Mouse (Mus musculus) retina, postnatal 1 day (tissue): ENCODE measurements around the gene Dusp13.

Experiments
- DNase-seq: peaks from one replicate; pipeline ENCODE4 v3.0.0-alpha.2; 2012

The Dusp13 gene

DNA sequence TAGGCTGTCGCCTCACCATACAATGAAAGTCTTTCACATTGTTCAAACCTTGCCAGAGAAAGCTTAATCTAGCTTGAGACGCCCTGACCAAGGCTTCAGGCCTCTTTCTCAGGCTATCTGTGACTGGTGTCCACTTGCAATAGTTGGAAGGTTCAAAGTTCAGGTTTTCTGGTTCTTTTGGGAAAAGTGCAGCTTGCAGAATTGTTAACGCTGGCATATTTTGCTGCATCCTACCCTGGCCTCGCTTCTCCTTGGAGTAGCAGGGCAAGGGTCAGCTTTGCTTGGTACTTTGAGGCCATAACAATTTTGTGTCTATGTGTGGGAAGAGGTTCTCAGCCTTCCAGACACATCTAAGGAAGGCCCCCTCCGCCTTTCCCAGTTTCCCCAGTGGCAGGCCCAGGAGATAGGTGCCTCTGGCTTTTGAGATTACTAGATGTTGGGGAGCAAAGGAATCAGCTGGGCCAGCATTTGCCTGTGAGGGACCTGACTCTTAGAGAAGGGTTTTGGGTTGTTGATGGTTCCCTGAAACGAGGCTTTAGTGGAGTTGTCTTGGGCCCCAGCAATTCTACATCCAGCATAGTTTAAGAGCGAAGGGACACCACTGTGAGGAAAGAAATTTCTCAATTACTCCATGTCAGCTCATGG, 54.7 kb downstream of the Dusp13 start:
- DNase-seq = no peak

DNA sequence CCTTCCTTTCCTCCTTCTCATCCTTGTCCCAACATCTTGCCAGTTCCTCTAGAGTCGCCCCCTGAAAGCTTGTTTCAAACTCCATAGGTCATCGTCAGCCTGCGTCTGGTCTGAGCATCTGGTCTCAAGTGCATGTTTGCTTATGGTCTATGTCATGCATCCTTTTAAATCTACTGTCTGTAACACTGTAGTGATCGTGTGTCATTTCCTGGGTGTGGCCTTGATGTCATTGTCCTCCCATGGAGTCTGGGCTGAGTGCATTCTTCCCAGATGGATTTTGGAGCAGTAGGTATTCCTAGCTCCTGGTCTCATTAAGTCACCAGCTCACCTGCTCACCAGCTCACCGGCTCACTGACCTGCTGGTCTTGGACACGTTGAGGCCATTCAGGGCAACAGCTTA, 56.0 kb downstream of the Dusp13 start:
- no peak for DNase-seq

DNA sequence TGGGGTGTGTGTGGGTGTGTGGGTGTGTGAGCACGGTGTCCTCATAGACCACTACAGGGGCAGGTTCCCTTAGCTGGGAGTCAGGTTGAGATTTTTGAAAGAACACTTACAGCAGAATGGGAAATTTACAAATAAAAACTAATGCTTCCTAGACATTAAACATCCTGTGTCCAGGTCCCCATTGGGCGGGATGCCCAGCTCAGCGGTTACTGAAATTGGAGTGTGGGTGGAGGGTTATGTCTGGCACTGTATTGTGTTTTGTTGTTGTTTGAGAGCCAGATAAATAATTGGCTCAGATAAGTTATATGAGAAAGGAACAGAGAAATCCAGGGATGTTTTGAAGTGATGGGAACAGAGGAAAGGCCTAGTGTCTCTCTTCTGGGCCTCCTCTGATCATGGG, 59.9 kb downstream of the Dusp13 start:
- no peak for DNase-seq

DNA sequence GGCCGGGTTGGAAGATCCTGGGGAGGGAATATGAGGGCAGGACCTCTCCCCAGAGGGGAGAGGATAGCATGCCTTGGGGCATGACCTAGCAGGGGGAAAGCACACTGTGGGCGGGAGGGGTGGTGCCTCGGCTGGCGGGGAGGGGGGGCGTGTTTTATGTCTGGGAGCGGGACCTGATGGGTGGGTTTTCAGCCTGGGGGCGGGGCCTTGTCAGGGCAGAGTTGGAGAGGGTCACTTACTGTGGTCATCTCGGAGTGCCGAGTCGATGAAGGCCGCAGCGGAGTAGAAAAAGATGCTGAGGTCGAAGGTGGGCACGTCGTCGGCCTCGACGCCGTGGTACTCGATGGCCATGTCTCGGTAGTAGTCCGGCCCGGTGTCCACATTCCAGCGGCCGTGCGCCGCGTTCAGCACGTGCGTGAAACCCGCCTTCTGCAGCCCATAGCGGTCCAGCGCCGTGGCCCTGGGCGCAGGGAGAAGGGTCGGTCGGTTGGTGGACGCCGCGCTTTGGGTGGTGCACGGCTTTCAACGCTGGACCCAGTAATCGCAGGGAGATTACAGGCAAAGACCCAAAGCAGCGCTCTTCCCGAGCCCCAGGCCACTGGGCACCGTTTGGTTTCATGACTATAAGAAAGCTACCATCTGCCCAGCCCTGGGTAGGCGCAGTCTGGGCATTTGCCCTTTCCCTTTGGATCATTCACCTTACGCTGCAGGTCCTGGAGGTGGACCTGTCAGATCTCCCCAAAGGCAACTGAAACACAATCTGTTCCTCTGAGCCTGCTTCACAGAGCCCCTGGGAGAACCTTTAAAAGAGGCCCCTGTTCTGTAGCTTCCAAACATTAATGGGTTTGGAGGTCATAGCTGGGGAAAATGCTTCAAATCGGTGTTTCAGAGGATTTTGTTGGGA, 64.4 kb downstream of the Dusp13 start:
- peak; percentile 68 for DNase-seq

DNA sequence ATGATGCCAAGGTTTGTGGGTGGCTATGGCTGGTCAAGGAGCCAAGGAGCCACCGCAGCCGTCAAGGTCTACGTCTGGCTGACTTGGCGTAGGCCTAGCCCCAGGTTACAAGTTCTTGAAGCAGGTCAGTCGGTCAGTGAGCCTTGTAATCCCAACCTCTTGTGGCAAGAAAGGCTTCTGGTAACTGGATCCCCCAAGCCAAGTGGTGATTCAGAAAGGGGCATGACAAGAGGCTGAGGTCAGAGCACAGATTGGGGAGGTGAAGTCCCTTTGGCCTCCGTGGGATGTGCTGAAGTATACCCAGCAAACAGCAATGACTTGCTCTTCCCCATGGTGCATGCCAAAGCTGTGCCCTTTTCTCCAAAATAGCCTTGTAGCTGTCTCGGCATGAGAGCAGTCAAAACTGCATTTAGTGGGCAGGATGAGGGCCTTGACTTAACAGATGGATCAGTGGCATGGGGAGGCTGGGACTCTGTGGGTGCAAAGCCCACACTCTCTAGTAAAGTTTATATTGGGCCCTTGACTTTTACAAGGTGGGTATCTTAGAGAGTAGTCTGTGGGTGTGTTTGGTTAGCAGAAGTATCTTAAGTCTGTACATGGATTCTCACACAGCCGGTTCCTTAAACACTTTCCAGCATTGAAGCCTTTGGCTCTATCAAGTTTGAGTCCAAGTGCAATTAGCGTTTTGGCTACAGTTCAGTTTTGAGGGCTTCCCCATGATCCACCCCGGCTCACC, 65.4 kb downstream of the Dusp13 start:
- no peak for DNase-seq

DNA sequence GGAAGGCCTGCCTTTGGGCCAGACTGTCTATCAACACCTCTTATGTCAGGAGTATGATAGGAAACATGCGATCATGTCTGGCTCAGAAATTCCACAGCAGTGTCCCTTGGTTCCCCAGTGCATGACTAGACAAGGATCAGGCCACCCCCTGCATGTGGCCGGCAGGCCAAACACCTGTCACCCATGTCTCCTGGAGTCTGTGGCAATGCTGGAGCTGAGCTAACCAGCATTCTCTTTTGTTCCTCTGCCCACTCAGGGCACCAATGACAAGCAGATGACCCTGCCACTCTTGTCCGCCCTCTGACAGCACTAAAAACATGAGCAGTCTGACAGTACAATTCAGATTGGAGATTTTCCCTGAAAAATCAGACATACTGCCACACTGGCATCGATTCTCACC, 67.1 kb downstream of the Dusp13 start:
- DNase-seq = no peak
